Mouse (Mus musculus) kidney, adult 8-10 months (tissue): ENCODE results near the gene Gm3667.
"Not testable (repeated sequence)": the region's sequence is repeated elsewhere in the genome, so short reads cannot be mapped to it uniquely, and the experiment has no call there.

Source experiments
- DNase-seq, 2 experiments: peaks; one replicate each; pipeline ENCODE4 v3.0.0; 2022

The Gm3667 gene

DNA sequence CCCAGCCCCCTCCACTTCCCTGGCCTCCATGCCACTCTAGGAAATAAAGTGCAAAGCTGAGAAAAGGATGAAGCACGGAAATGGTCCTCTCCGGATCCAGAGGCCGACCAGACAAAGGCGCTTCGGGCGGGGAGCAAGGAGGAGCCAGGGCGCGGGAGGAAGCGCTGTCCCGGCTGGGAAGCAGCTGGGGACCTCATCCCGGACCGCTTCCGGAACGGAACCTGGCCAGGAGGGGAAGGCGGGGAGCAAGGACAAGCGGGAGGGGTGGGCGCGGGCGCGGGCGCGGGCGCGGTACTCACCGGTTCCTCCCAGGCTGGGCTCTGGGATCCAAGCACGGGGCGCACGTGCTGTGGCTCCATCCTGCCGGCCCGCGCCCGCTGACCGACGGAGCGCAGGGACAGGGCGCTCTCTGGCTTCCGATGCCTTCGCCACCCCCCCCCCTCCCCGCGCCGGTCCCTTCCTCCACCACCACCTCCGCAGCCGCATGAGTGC lies at the start of gene Gm3667:
Gm3667 (minus strand) TSS at position 442 of the 492 bp plus-strand sequence.
- DNase-seq: not testable (repeated sequence)

- not testable (repeated sequence) for DNase-seq
Measured at GRCm38 (mm10) chr14:6899881-6900280, 10.1 kb upstream of the Gm3667 start.

GRCm38 (mm10) chr14:6888811-6889210 lies 951 bp downstream of the Gm3667 start:
- peak; percentile 1 to 33 for DNase-seq

GRCm38 (mm10) chr14:6840211-6840610 lies 49.6 kb downstream of the Gm3667 start, which contains the start of gene Gm3642:
Gene Gm3642 (minus strand): TSS chr14:6840311.
- DNase-seq: not testable (repeated sequence)

- DNase-seq: not testable (repeated sequence)
Measured at GRCm38 (mm10) chr14:6823297-6823696, 66.5 kb downstream of the Gm3667 start.
